Mouse (Mus musculus) heart, postnatal 0 days (tissue): Measurements from ENCODE around the gene Ank. TPM values are rescaled to one million over a fixed set of nuclear protein-coding genes. Genes with fewer than 3 reads are reported as not detected.
"Not testable (repeated sequence)": the region's sequence is repeated elsewhere in the genome, so short reads cannot be mapped to it uniquely, and the experiment has no call there.

Experiments used
- ATAC-seq: fragments of 200-750 bp; cut with Nextera tagmentation; 2 replicates; pipeline ENCODE4 v1.8.0; 2017; ENCODE audit warnings: low read depth, moderate number of reproducible peaks, moderate library complexity; ENCODE audit not compliant: insufficient read depth
- DNase-seq: peaks from one replicate; pipeline ENCODE4 v3.0.0-alpha.2; 2016; ENCODE audit warnings: low spot score
- H3K27ac ChIP-seq: fragments of 300-500 bp; sonication (generic); 2 replicates; pipeline ENCODE4 v1.5.1; 2014; ENCODE audit warnings: low read depth, mild to moderate bottlenecking
- H3K27me3 ChIP-seq: fragments of 300-500 bp; sonication (generic); 2 replicates; pipeline ENCODE4 v1.6.1; 2014; ENCODE audit warnings: low read length, mixed read lengths; ENCODE audit not compliant: control insufficient read depth, insufficient read depth
- H3K36me3 ChIP-seq: fragments of 300-500 bp; sonication (generic); replicated peaks from 2 replicates; pipeline ENCODE4 v1.6.1; 2014; ENCODE audit warnings: low read length, mixed read lengths; ENCODE audit not compliant: control insufficient read depth, insufficient read depth
- H3K4me1 ChIP-seq: fragments of 300-500 bp; sonication (generic); 2 replicates; pipeline ENCODE4 v1.6.1; 2014; ENCODE audit warnings: antibody characterized with exemption; ENCODE audit not compliant: control insufficient read depth, insufficient read depth
- H3K4me2 ChIP-seq: fragments of 300-500 bp; sonication (generic); 2 replicates; pipeline ENCODE4 v1.6.1; 2014; ENCODE audit warnings: low read depth, mild to moderate bottlenecking, low read length, moderate library complexity
- H3K4me3 ChIP-seq: fragments of 300-500 bp; sonication (generic); 2 replicates; pipeline ENCODE4 v1.5.1; 2014; ENCODE audit warnings: low read depth, low read length
- H3K9ac ChIP-seq: fragments of 300-500 bp; sonication (generic); replicated peaks from 2 replicates; pipeline ENCODE4 v1.6.1; 2014; ENCODE audit warnings: low read depth, low read length, mixed read lengths
- H3K9me3 ChIP-seq: fragments of 300-500 bp; sonication (generic); replicated peaks from 2 replicates; pipeline ENCODE4 v1.6.1; 2016; ENCODE audit warnings: low read length; ENCODE audit not compliant: control insufficient read depth
- CTCF ChIP-seq: IDR thresholded peaks from 2 replicates; pipeline ENCODE4 v1.5.1; 2016; ENCODE audit warnings: antibody characterized with exemption, control low read depth, low read depth
- EP300 ChIP-seq: IDR thresholded peaks from 2 replicates; pipeline ENCODE4 v1.6.1; 2016; ENCODE audit warnings: antibody characterized with exemption, low read depth
- WGBS: fragments of 180-500 bp; shearing (Covaris S2); extraction: QIAGEN DNeasy Blood & Tissue Kit; methylation state at CpG from one replicate; pipeline ENCODE4 v1.1.7; 2014; 5-methylcytosine and 5-hydroxymethylcytosine counted together
- polyA plus RNA-seq: library from polyadenylated mRNA; unstranded; fragments of >200 nt; fragmentation: Nextera tagmentation; extraction: Ambion mirVana; gene quantifications from 2 replicates; pipeline ENCODE4 v1.2.1, GENCODE M21; 2015
- total RNA-seq: library from RNA; depleted of rRNA; stranded (reverse); fragments of >200 nt; gene quantifications from 2 replicates; pipeline ENCODE4 v1.2.3, GENCODE M21; 2014; ENCODE audit warnings: low replicate concordance

The Ank gene
- total and polyA plus RNA-seq, 2 experiments from 2014 or later: 21.2 to 30.6 TPM

DNA sequence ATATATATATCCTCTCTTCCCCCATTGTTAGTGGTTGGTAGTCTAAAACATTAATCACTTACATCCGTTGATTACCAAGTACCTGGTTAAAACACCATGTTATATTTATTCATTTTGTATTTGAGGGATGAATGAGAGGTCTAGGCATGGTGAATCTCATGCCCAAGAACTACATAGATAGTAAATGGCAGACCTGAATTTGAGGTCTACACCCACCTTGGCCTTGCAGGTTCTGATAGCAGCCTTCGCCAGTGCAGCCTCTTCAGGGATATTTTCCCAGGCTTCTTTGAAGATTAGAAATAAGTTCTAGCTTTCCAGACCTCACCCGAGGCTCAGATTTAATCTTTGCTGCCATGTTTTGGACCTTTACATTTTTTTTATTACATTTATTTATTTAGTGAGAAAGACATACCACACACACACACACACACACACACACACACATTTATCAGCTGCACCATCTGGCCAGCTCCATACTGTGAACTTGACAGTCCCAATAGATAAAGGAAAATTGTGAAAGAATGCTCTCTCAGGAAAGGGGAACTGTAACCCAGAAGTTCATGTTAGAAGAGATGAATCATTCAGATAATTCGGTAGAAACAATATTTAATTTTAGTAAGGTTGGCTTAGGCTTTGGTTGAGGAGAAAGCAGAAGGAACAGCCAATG lies 2.5 kb downstream of the Ank start:
- H3K9ac ChIP-seq: no peak overlapping the region
- TF ChIP-seq EP300 (no peak), CTCF (no peak)
- H3K27me3 ChIP-seq: no peaks in the 10 kb centered on the region
- no peak overlapping the region for H3K4me3 ChIP-seq
- DNase-seq: no peak
- 0 out of 2 replicates have a peak, but pooled peaks cover 7% of the 10 kb centered on the region for H3K4me1 ChIP-seq
- H3K36me3 ChIP-seq: no peaks in the 10 kb centered on the region
- ATAC-seq: no peak
- 72% methylated on average over 4 of the region's 4 CpGs for WGBS
- no peak overlapping the region for H3K4me2 ChIP-seq
- H3K9me3 ChIP-seq: no peaks in the 10 kb centered on the region
- H3K27ac ChIP-seq: no peak overlapping the region

- H3K36me3 ChIP-seq, H3K4me3 ChIP-seq, H3K27me3 ChIP-seq, H3K9me3 ChIP-seq, H3K27ac ChIP-seq, ATAC-seq, DNase-seq, H3K4me2 ChIP-seq, H3K9ac ChIP-seq, H3K4me1 ChIP-seq: not testable (repeated sequence)
- WGBS: 82% methylated on average over 3 of the region's 3 CpGs
Observed at GRCm38 (mm10) chr15:27470346-27470745, 3.9 kb downstream of the Ank start.

DNA sequence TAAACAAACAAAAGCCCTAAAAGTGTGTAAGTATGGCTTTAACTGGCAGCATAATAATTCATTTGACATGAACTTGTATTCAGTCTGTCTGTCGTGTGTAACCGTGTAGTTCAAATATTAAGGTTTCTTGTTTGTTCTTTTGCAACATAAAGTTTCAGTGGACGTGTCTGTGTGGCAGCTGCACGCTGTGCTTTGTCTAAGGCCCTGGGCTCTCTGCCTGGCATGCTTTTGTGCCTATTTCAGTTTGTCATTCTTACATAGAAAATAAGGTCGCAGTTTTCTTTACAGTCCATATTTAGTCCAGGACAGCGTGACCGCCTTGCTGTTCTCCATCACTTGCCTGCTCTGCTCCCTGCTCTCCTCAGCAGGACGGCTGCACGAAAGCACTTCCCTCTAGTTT lies 5.8 kb downstream of the Ank start:
- Histone ChIP-seq H3K9ac (no peak overlapping the region), H3K36me3 (no peaks in the 10 kb centered on the region), H3K4me2 (no peak overlapping the region), H3K9me3 (no peaks in the 10 kb centered on the region), H3K27me3 (no peaks in the 10 kb centered on the region), H3K4me1 (peaks cover 19% of the 10 kb centered on the region; the same call in 1 of the 2 replicates), H3K4me3 (no peak overlapping the region), H3K27ac (no peak overlapping the region)
- ATAC-seq (no peak), DNase-seq (no peak)
- WGBS: 82% methylated on average over 9 of the region's 9 CpGs
- TF ChIP-seq EP300 (no peak), CTCF (no peak)

GRCm38 (mm10) chr15:27475988-27476387 lies 9.5 kb downstream of the Ank start:
- H3K4me2 ChIP-seq: no peak overlapping the region
- no peak for TF ChIP-seq CTCF
- H3K36me3 ChIP-seq: no peaks in the 10 kb centered on the region
- H3K9me3 ChIP-seq: no peaks in the 10 kb centered on the region
- ATAC-seq (no peak), DNase-seq (no peak)
- H3K4me1 ChIP-seq: peaks cover 24% of the 10 kb centered on the region; the same call in 1 of the 2 replicates
- no peaks in the 10 kb centered on the region for H3K27me3 ChIP-seq
- no peak overlapping the region for H3K4me3 ChIP-seq
- H3K27ac ChIP-seq: peak overlapping the region; percentile 36; the same call in 1 of the 2 replicates
- H3K9ac ChIP-seq: no peak overlapping the region
- WGBS: 48% methylated on average over 15 of the region's 15 CpGs

DNA sequence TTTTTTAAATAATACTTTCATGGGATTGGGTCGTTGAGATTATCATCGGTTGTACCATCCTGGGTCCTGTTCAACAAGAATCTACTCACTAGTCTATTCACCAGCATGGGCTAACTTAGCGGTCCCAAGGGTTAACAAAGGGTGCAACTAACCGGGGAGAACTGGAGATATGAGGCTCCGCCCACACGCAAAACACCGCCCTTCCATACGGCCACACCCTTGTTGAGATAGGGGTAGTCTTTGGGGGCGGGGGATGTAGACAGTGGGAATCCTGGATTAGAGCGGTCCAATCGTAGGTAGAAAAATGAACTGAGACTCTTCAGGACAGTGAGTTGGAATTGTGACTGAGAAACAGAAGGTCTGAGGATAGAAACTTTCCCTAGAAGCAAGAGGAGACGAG lies 10.2 kb downstream of the Ank start:
- H3K27ac ChIP-seq: no peak overlapping the region
- peaks cover 30% of the 10 kb centered on the region for H3K4me1 ChIP-seq
- TF ChIP-seq EP300 (no peak), CTCF (no peak)
- H3K27me3 ChIP-seq: no peaks in the 10 kb centered on the region
- H3K36me3 ChIP-seq: no peaks in the 10 kb centered on the region
- H3K9me3 ChIP-seq: no peaks in the 10 kb centered on the region
- H3K4me3 ChIP-seq: no peak overlapping the region
- H3K9ac ChIP-seq: no peak overlapping the region
- no peak for ATAC-seq
- no peak for DNase-seq
- H3K4me2 ChIP-seq: no peak overlapping the region
- WGBS: 72% methylated on average over 12 of the region's 12 CpGs

GRCm38 (mm10) chr15:27477159-27477558 lies 10.7 kb downstream of the Ank start:
- Histone ChIP-seq H3K4me1 (peaks cover 35% of the 10 kb centered on the region), H3K4me3 (no peak overlapping the region), H3K9me3 (no peaks in the 10 kb centered on the region), H3K27me3 (no peaks in the 10 kb centered on the region), H3K9ac (no peak overlapping the region), H3K4me2 (no peak overlapping the region), H3K36me3 (no peaks in the 10 kb centered on the region), H3K27ac (no peak overlapping the region)
- DNase-seq (no peak), ATAC-seq (no peak)
- no peak for TF ChIP-seq CTCF
- TF ChIP-seq EP300: no peak
- 73% methylated on average over 9 of the region's 9 CpGs for WGBS
